Mouse (Mus musculus) CH12.LX (cell line): ENCODE data around the gene Ttll7. TPM values are rescaled to one million over a fixed set of nuclear protein-coding genes. Genes with fewer than 3 reads are reported as not detected.

Experiments
- DNase-seq: peaks from one replicate; pipeline ENCODE4 v3.0.0-alpha.2; 2013; ENCODE audit errors: extremely low read depth
- H3K27ac ChIP-seq: 2 replicates; pipeline ENCODE4 v1.5.1; 2012; ENCODE audit warnings: low read depth, mild to moderate bottlenecking, control low read depth, moderate library complexity; ENCODE audit not compliant: insufficient read depth
- H3K27me3 ChIP-seq: replicated peaks from 2 replicates; pipeline ENCODE3; 2012; ENCODE audit warnings: inconsistent platforms
- H3K36me3 ChIP-seq, 2 experiments: replicated peaks in 1 of 2; 2 replicates each; pipeline versions ENCODE3 to v1.6.1; 2012; ENCODE audit warnings: inconsistent platforms in 1 of 2, low read length in 1 of 2, mild to moderate bottlenecking in 1 of 2, mixed read lengths in 1 of 2, moderate library complexity in 1 of 2; ENCODE audit not compliant: control insufficient read depth in 1 of 2, insufficient read depth in 1 of 2
- H3K4me1 ChIP-seq, 2 experiments: 2 replicates each; pipeline ENCODE4 v1.6.1; 2012; ENCODE audit warnings: inconsistent platforms in 1 of 2, moderate library complexity in 1 of 2; ENCODE audit not compliant: insufficient read depth in 2 of 2, control insufficient read depth in 1 of 2
- H3K4me2 ChIP-seq: 2 replicates; pipeline ENCODE4 v1.6.1; 2012; ENCODE audit warnings: low read depth, mild to moderate bottlenecking, control low read depth; ENCODE audit not compliant: poor library complexity, insufficient read depth, severe bottlenecking
- H3K4me3 ChIP-seq, 3 experiments: fragments of 150-350 bp in 1 of 3; sonication (generic) in 1 of 3; replicated peaks in 1 of 3; 2 replicates each; pipeline versions ENCODE3 to v1.5.1; 2011 to 2012; ENCODE audit warnings: low read depth in 2 of 3, low read length in 2 of 3, mild to moderate bottlenecking in 2 of 3, moderate library complexity in 2 of 3, control low read depth in 1 of 3, improper control_type of control experiment in 1 of 3, inconsistent platforms in 1 of 3, mixed read lengths in 1 of 3; ENCODE audit not compliant: poor library complexity in 1 of 3
- H3K79me2 ChIP-seq: replicated peaks from 2 replicates; pipeline ENCODE4 v1.6.1; 2012; ENCODE audit warnings: mild to moderate bottlenecking, moderate library complexity; ENCODE audit not compliant: control insufficient read depth, poor library complexity, insufficient read depth, severe bottlenecking; ENCODE audit errors: extremely low read depth
- H3K9ac ChIP-seq: 2 replicates; pipeline ENCODE4 v1.6.1; 2012; ENCODE audit warnings: low read depth, mild to moderate bottlenecking, control low read depth, moderate library complexity; ENCODE audit not compliant: insufficient read depth
- H3K9me3 ChIP-seq: replicated peaks from 2 replicates; pipeline ENCODE3; 2012; ENCODE audit warnings: low read length, inconsistent platforms, mixed read lengths
- BHLHE40 ChIP-seq: IDR thresholded peaks from 2 replicates; pipeline ENCODE4 v1.6.1; 2011; ENCODE audit warnings: mild to moderate bottlenecking, low read depth, low read length, improper control_type of control experiment
- CHD1 ChIP-seq: IDR thresholded peaks from 2 replicates; pipeline ENCODE4 v1.6.1; 2012; ENCODE audit warnings: low read depth, low read length, improper control_type of control experiment, inconsistent platforms
- CHD2 ChIP-seq: IDR thresholded peaks from 2 replicates; pipeline ENCODE4 v1.6.1; 2011; ENCODE audit warnings: low read length, improper control_type of control experiment
- CTCF ChIP-seq, 2 experiments: IDR thresholded peaks in 1 of 2; conservative IDR thresholded peaks in 1 of 2; 2 replicates each; pipeline ENCODE4 v1.5.1; 2011 to 2012; ENCODE audit warnings: low read depth in 2 of 2, low read length in 2 of 2, improper control_type of control experiment in 1 of 2, inconsistent platforms in 1 of 2, mild to moderate bottlenecking in 1 of 2, moderate library complexity in 1 of 2
- ELF1 ChIP-seq: IDR thresholded peaks from 2 replicates; pipeline ENCODE4 v1.6.1; 2014; ENCODE audit warnings: low read depth, mild to moderate bottlenecking, inconsistent platforms, low read length, improper control_type of control experiment
- EP300 ChIP-seq: IDR thresholded peaks from 2 replicates; pipeline ENCODE4 v1.6.1; 2011; ENCODE audit warnings: low read length, improper control_type of control experiment
- HCFC1 ChIP-seq: IDR thresholded peaks from 2 replicates; pipeline ENCODE4 v1.6.1; 2012; ENCODE audit warnings: low read depth, mild to moderate bottlenecking, inconsistent platforms, low read length, improper control_type of control experiment
- IRF4 ChIP-seq: IDR thresholded peaks from 2 replicates; pipeline ENCODE4 v1.6.1; 2014; ENCODE audit warnings: low read depth, mild to moderate bottlenecking, inconsistent platforms, low read length, improper control_type of control experiment
- JUN ChIP-seq: IDR thresholded peaks from 2 replicates; pipeline ENCODE4 v1.6.1; 2011; ENCODE audit warnings: low read depth, mild to moderate bottlenecking, low read length, improper control_type of control experiment, moderate library complexity; ENCODE audit not compliant: insufficient read depth
- MAFK ChIP-seq: IDR thresholded peaks from 2 replicates; pipeline ENCODE4 v1.6.1; 2011; ENCODE audit warnings: low read length, improper control_type of control experiment; ENCODE audit not compliant: insufficient replicate concordance
- MAX ChIP-seq: IDR thresholded peaks from 2 replicates; pipeline ENCODE4 v1.6.1; 2011; ENCODE audit warnings: low read length, improper control_type of control experiment
- MAZ ChIP-seq: IDR thresholded peaks from 2 replicates; pipeline ENCODE4 v1.6.1; 2012; ENCODE audit warnings: low read depth, mild to moderate bottlenecking, inconsistent platforms, low read length, improper control_type of control experiment, moderate library complexity
- MEF2A ChIP-seq: IDR thresholded peaks from 2 replicates; pipeline ENCODE4 v1.6.1; 2014; ENCODE audit warnings: low read depth, mild to moderate bottlenecking, inconsistent platforms, low read length, improper control_type of control experiment, borderline replicate concordance
- MXI1 ChIP-seq: IDR thresholded peaks from 2 replicates; pipeline ENCODE4 v1.6.1; 2011; ENCODE audit warnings: mild to moderate bottlenecking, low read depth, low read length, improper control_type of control experiment
- MYC ChIP-seq: IDR thresholded peaks from 2 replicates; pipeline ENCODE4 v1.6.1; 2011; ENCODE audit warnings: low read depth, mild to moderate bottlenecking, improper control_type of control experiment, low read length
- POLR2A ChIP-seq: IDR thresholded peaks from 2 replicates; pipeline ENCODE4 v1.6.1; 2011; ENCODE audit warnings: low read depth, mild to moderate bottlenecking, improper control_type of control experiment, low read length
- RCOR1 ChIP-seq: conservative IDR thresholded peaks from 2 replicates; pipeline ENCODE4 v1.6.1; 2012; ENCODE audit warnings: low read depth, mild to moderate bottlenecking, inconsistent platforms, low read length, improper control_type of control experiment
- SIN3A ChIP-seq: IDR thresholded peaks from 2 replicates; pipeline ENCODE4 v1.6.1; 2012; ENCODE audit warnings: low read length, improper control_type of control experiment, inconsistent platforms
- SMC3 ChIP-seq: IDR thresholded peaks from 2 replicates; pipeline ENCODE4 v1.6.1; 2011; ENCODE audit warnings: low read depth, low read length, improper control_type of control experiment
- TCF12 ChIP-seq: IDR thresholded peaks from 2 replicates; pipeline ENCODE4 v1.6.1; 2014; ENCODE audit warnings: low read depth, mild to moderate bottlenecking, inconsistent platforms, low read length, improper control_type of control experiment
- USF1 ChIP-seq: IDR thresholded peaks from 2 replicates; pipeline ENCODE4 v1.6.1; 2014; ENCODE audit warnings: low read depth, mild to moderate bottlenecking, inconsistent platforms, low read length, improper control_type of control experiment
- USF2 ChIP-seq: conservative IDR thresholded peaks from 2 replicates; pipeline ENCODE4 v1.6.1; 2011; ENCODE audit warnings: low read depth, low read length, improper control_type of control experiment
- ZC3H11A ChIP-seq: IDR thresholded peaks from 2 replicates; pipeline ENCODE4 v1.6.1; 2012; ENCODE audit warnings: low read depth, mild to moderate bottlenecking, inconsistent platforms, low read length, improper control_type of control experiment
- ZNF384 ChIP-seq: IDR thresholded peaks from 2 replicates; pipeline ENCODE4 v1.6.1; 2012; ENCODE audit warnings: low read depth, low read length, improper control_type of control experiment, inconsistent platforms
- dilution Hi-C: fragments of 300-500 bp; cut with MboI; formaldehyde crosslinking; loops from 2 replicates; pipeline ENCODE4 v1.14.3; 2020; ENCODE audit warnings: low sequenced_read_pairs; ENCODE audit not compliant: extremely low pct_unique_long_range_greater_than_20kb, extremely low pct_ligation_motif_present
- in situ Hi-C: fragments of 300-500 bp; cut with MboI; formaldehyde crosslinking; loops from 3 replicates; pipeline ENCODE4 v1.14.3; 2019; ENCODE audit warnings: low sequenced_read_pairs, low pct_ligation_motif_present, low pct_unique_long_range_greater_than_20kb, mixed read lengths
- polyA plus RNA-seq: library from polyadenylated mRNA; unstranded; fragments of >175 nt; gene quantifications from 2 replicates; pipeline ENCODE4 v1.2.1, GENCODE M21; 2012; ENCODE audit warnings: low read depth; ENCODE audit not compliant: insufficient read length
- total RNA-seq, 2 experiments: library from RNA; depleted of rRNA; stranded (reverse); fragments of 300-350 nt in 1 of 2; fragments of >200 nt in 1 of 2; gene quantifications; 2 replicates each; pipeline ENCODE4 v1.2.3; 2012 to 2014

Gene Ttll7
- total and polyA plus RNA-seq, 3 experiments: 1.7 to 3.9 (median 2.0) TPM

DNA sequence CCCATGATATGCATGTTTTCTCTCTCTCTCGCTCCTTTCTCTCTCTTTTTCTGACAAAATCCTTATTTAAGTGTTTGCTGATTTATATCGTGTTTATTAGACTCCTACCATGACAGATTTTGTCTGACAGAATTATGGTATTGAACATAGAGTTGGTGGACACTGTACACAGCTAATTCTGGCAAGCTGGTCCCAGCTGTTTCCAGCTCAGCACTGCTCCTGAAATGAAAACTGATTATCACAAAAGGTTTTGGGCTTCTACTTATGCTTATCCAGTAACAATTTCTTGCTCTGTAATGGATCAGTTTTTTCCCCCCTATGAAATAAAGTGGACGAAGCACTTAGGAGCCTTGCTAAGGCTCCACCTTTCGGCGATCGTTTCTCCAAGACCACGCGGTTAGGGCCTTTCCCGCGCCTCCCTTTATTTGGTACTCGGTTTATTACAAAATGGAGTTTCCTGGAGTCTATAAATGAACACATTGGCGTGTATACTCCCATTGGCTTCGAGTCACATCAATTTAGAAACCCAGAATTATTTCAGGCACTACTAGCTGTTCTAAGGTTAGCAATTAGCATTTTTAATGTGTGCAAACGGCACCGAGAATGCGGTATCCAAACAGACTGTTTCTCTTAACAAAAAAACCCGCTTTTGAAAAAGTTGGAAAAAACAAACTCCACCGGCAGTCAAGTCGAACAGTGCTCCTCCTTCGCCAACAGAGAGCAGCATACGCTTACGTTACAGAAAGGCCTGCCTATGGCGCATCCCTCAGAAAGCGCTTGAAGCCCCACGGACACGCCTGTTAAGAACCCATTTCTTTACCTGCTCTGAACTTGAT, 141.9 kb downstream of the Ttll7 start:
- peak; percentile 87 for DNase-seq
- Histone ChIP-seq H3K9ac (peak overlapping the region; percentile 47), H3K9me3 (no peaks in the 10 kb centered on the region), H3K79me2 (no peaks in the 10 kb centered on the region), H3K27me3 (no peaks in the 10 kb centered on the region), H3K36me3 (no peaks in the 10 kb centered on the region), H3K4me3 (peak overlapping the region in 2 of 3 experiments; percentile 12 to 32), H3K4me1 (peaks cover 4 to 34% of the 10 kb centered on the region in 2 experiments; a peak in 2 of 4 replicates), H3K4me2 (peak overlapping the region; percentile 97), H3K27ac (no peak overlapping the region)
- dilution Hi-C loops: no loop called here
- in situ Hi-C loops: loop anchor here (25.0 kb wide), 1 partner anchor 1018 kb away; no protein-coding TSS in a partner anchor
- TF ChIP-seq MXI1 (peak; percentile 24; the same call in 1 of the 2 replicates), JUN (no peak), IRF4 (peak; percentile 15; the same call in 1 of the 2 replicates), SMC3 (peak; percentile 79), USF2 (no peak), CTCF (conservative IDR thresholded peaks at IDR 0.05 in 1 of 2, IDR thresholded peaks at IDR 0.05 in 1 of 2; ENCODE audit: low read depth in 2 of 2, low read length in 2 of 2) (peak; percentile 43 to 97), ZNF384 (peak; percentile 73), TCF12 (peak; percentile 30; the same call in 1 of the 2 replicates), USF1 (no peak), CHD1 (no peak), MYC (peak; percentile 40; the same call in 1 of the 2 replicates), MAZ (0 out of 2 replicates have a peak, but pooled peaks have one; percentile 58), HCFC1 (peak; percentile 53), RCOR1 (no peak), MAX (peak; percentile 73), ZC3H11A (peak; percentile 56), MAFK (no peak), POLR2A (no peak)

DNA sequence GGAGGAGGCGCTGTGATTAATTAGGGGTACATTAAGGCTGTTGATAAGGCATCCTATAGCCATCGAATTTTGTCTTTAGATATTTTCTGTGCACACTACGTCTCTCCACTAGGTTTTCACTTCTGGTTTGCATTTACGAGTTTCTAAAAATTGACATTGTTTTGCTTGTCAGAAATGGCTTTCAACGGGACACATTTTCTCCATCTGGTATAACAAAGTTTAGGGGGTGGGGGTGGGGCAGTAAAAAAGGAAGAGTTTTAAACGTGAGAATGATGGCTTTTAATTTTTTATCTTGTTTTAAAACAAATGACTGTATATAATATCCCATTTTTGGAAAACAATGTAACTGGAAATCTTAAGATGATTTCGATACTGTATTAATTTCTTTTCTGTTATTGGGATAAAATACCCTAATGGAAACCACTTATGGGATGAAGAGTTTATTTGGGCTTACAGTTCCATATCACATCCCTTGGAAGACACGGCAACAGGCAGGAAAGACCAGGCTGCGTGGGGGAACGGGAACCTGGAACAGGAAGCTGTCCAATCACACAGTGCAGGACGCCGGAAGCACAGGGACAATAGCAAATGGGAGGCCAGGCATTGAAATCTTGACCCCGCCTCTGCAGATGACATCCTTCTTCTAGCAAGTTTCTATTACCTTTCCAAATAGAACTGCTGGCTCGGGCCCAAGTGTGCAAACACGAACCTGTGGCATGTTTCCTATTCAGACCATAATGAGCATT, 142.7 kb downstream of the Ttll7 start:
- Histone ChIP-seq H3K4me1 (peaks cover 2 to 31% of the 10 kb centered on the region in 2 experiments; a peak in 2 of 4 replicates), H3K4me3 (peak overlapping the region in 2 of 3 experiments; percentile 12 to 32), H3K9ac (no peak overlapping the region; the same call in 1 of the 2 replicates), H3K79me2 (no peaks in the 10 kb centered on the region), H3K27ac (no peak overlapping the region), H3K9me3 (no peaks in the 10 kb centered on the region), H3K36me3 (no peaks in the 10 kb centered on the region), H3K27me3 (no peaks in the 10 kb centered on the region), H3K4me2 (peak overlapping the region; percentile 97)
- dilution Hi-C loops: no loop called here
- in situ Hi-C loops: loop anchor here (25.0 kb wide), 1 partner anchor 1017 kb away; no protein-coding TSS in a partner anchor
- no peak for DNase-seq
- peak; percentile 93 for TF ChIP-seq CHD1
- TF ChIP-seq TCF12: no peak
- peak; percentile 8; the same call in 1 of the 2 replicates for TF ChIP-seq MYC
- TF ChIP-seq ELF1: 0 out of 2 replicates have a peak, but pooled peaks have one; percentile 26
- peak; percentile 82 for TF ChIP-seq MEF2A
- peak; percentile 41; the same call in 1 of the 2 replicates for TF ChIP-seq BHLHE40
- no peak for TF ChIP-seq ZC3H11A
- peak; percentile 52; the same call in 1 of the 2 replicates for TF ChIP-seq EP300
- TF ChIP-seq POLR2A: no peak
- TF ChIP-seq SIN3A: peak; percentile 68; the same call in 1 of the 2 replicates
- no peak for TF ChIP-seq ZNF384
- peak; percentile 49; the same call in 1 of the 2 replicates for TF ChIP-seq CHD2
- peak; percentile 66; the same call in 1 of the 2 replicates for TF ChIP-seq RCOR1
